Mouse (Mus musculus): ENCODE data around the gene Tgm4. TPM values are rescaled to one million over a fixed set of nuclear protein-coding genes. Genes with fewer than 3 reads are reported as not detected.

Gene Tgm4
- polyA plus RNA-seq, 1 experiment from 2014 or later, result 0.44 TPM

DNA sequence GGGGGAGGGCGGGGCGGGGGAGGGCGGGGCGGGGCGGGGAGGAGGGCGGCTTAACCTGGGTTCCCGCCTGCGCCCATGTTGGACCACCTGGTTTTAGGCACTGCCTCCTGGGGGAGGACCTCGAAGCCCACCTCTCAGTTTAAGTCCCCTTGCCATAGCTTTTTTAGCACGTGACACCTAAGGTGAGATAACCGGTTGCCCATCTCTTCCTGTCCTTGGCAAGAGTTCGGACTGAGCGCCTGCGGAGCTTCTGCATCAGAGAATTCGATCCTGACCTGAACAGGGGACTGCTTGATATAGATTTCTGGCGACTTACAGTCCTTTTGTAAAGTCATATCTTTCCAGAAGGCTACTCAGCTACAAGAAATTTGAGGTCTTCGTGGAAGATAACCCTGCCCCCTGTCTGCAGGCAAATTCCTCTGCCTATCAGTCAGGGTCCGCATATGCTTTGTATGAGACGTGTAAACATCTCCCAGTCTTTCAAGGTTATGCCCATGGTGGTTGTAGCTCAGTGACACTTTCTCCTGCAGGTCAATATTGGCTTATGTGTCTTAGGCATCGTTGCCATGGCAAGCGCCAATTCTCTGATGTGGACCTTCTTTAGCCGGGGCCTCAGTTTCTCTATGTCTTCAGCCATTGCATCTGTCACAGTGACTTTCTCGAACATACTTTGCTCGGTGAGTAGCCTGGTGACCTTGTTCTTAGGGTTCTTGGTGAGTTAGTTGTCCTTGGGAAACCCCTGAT lies 12.7 kb upstream of the Tgm4 start:
- 32% methylated on average over 18 of the region's 24 CpGs for WGBS
- H3K36me3 ChIP-seq (ENCODE audit: control insufficient read depth, insufficient read depth, low read length), result no peaks in the 10 kb centered on the region
- no peaks in the 10 kb centered on the region for H3K27me3 ChIP-seq (ENCODE audit: control insufficient read depth, insufficient read depth, low read length)
- TF ChIP-seq EP300 (optimal IDR thresholded peaks at IDR 0.05), result no peak
- TF ChIP-seq CTCF (IDR thresholded peaks at IDR 0.05; ENCODE audit: low read depth), result peak; percentile 23; the same call in 1 of the 2 replicates
- H3K4me2 ChIP-seq (replicated peaks; ENCODE audit: low read depth), result peak overlapping the region; percentile 63
- no peak overlapping the region for H3K9ac ChIP-seq (ENCODE audit: low read length)
- ATAC-seq (ENCODE audit: low FRiP score, low TSS enrichment) (no peak; the same call in 1 of the 2 replicates), DNase-seq (ENCODE audit: low spot score) (no peak)
- H3K27ac ChIP-seq (replicated peaks), result no peak overlapping the region
- no peaks in the 10 kb centered on the region for H3K9me3 ChIP-seq (ENCODE audit: control insufficient read depth, low read length)
- H3K4me1 ChIP-seq (replicated peaks; ENCODE audit: control insufficient read depth, insufficient read depth), result no peaks in the 10 kb centered on the region; the same call in 1 of the 2 replicates
- peak overlapping the region; percentile 68 for H3K4me3 ChIP-seq (ENCODE audit: low read depth, low read length)

DNA sequence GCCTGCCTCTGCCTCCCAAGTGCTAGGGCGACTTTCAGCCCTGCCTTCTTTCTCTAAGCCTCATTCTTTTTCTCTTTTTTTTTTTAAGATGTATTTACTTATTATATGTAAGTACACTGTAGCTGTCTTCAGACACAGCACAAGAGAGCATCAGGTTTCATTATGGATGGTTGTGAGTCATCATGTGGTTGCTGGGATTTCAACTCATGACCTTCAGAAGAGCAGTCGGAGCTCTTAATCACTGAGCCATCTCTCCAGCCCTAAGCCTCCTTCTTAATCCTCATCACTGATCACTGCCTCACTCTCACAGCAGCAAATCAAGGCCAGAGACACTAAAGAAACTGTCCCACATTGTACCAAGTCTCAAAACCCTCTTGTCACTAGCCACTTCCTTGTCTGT lies 10.3 kb upstream of the Tgm4 start:
- Histone ChIP-seq H3K9me3 (ENCODE audit: control insufficient read depth, low read length) (no peaks in the 10 kb centered on the region), H3K4me1 (replicated peaks; ENCODE audit: control insufficient read depth, insufficient read depth) (no peaks in the 10 kb centered on the region; the same call in 1 of the 2 replicates), H3K27me3 (ENCODE audit: control insufficient read depth, insufficient read depth, low read length) (no peaks in the 10 kb centered on the region), H3K4me3 (ENCODE audit: low read depth, low read length) (no peak overlapping the region), H3K9ac (ENCODE audit: low read length) (no peak overlapping the region), H3K4me2 (replicated peaks; ENCODE audit: low read depth) (no peak overlapping the region), H3K36me3 (ENCODE audit: control insufficient read depth, insufficient read depth, low read length) (no peaks in the 10 kb centered on the region), H3K27ac (replicated peaks) (no peak overlapping the region)
- ATAC-seq (ENCODE audit: low FRiP score, low TSS enrichment) (no peak), DNase-seq (ENCODE audit: low spot score) (no peak)
- TF ChIP-seq EP300 (optimal IDR thresholded peaks at IDR 0.05), result no peak
- 74% methylated on average over 2 of the region's 2 CpGs for WGBS

DNA sequence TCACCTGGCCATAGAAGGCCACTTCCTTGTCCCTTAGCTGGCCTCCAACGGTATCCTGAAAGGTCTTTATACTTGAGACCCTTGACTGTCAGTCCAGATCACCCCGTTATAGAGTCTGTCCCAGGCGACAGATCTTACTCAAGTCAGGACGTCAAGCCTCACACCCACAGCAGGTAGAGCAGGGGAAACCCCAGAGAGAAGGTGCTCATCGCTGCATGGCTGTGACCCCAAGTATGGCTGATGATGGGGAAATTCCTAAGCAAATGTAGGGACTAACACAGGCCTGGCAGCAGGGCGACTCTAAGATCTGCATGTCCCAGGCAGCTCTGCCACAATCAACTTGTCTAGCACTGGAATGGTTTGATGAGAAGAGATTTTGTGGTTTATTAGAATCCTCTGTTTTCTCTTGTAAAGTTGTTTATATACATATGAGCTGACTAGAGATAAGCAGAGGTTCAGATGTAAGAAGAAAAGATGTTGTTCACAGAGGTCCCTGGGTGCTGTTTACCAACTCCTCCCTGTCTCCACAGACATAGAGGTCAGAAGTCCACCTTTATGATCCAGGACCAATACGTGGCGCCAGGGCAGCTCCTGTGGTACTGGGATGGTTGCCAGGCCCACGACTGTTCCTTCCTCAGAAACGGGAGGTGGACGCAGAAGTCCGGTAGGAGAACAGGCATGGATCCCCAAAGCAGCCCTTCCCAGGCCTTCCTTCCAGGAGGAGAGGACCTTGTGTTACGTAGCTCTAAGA lies 2.9 kb upstream of the Tgm4 start:
- ATAC-seq (ENCODE audit: low FRiP score, low TSS enrichment) (0 out of 2 replicates have a peak, but pooled peaks have one; percentile 51), DNase-seq (ENCODE audit: low spot score) (peak; percentile 33)
- H3K27ac ChIP-seq (replicated peaks), result no peak overlapping the region
- 63% methylated on average over 13 of the region's 13 CpGs for WGBS
- TF ChIP-seq CTCF (IDR thresholded peaks at IDR 0.05; ENCODE audit: low read depth), result no peak
- TF ChIP-seq EP300 (optimal IDR thresholded peaks at IDR 0.05), result no peak
- no peaks in the 10 kb centered on the region for H3K27me3 ChIP-seq (ENCODE audit: control insufficient read depth, insufficient read depth, low read length)
- no peak overlapping the region for H3K4me2 ChIP-seq (replicated peaks; ENCODE audit: low read depth)
- H3K4me3 ChIP-seq (ENCODE audit: low read depth, low read length), result no peak overlapping the region
- H3K4me1 ChIP-seq (replicated peaks; ENCODE audit: control insufficient read depth, insufficient read depth), result no peaks in the 10 kb centered on the region
- no peaks in the 10 kb centered on the region for H3K9me3 ChIP-seq (ENCODE audit: control insufficient read depth, low read length)
- no peaks in the 10 kb centered on the region for H3K36me3 ChIP-seq (ENCODE audit: control insufficient read depth, insufficient read depth, low read length)
- no peak overlapping the region for H3K9ac ChIP-seq (ENCODE audit: low read length)

DNA sequence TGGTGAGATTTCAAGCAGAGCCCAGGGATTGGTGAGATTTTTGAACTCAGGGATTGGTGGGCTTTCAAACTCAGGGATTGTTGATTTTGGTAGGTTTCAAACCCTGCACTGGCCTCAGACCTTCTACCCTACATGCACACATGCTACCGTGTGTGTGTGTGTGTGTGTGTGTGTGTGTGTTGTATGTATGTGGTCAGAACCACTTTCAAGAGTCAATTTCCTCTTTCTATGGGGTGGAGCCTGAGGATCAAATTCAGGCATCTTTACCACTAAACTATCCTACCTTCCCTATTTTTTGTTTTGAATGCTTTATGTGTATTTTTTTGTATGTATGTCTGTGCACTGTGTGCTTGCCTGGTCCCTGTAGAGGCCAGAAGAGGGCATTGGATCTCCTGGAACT lies 13.1 kb downstream of the Tgm4 start:
- Histone ChIP-seq H3K4me2 (replicated peaks; ENCODE audit: low read depth) (no peak overlapping the region), H3K9me3 (ENCODE audit: control insufficient read depth, low read length) (no peaks in the 10 kb centered on the region), H3K36me3 (ENCODE audit: control insufficient read depth, insufficient read depth, low read length) (no peaks in the 10 kb centered on the region), H3K4me3 (ENCODE audit: low read depth, low read length) (no peak overlapping the region), H3K27ac (replicated peaks) (no peak overlapping the region), H3K4me1 (replicated peaks; ENCODE audit: control insufficient read depth, insufficient read depth) (no peaks in the 10 kb centered on the region), H3K9ac (ENCODE audit: low read length) (no peak overlapping the region), H3K27me3 (ENCODE audit: control insufficient read depth, insufficient read depth, low read length) (no peaks in the 10 kb centered on the region)
- 92% methylated on average over 1 of the region's 1 CpGs for WGBS
- ATAC-seq (ENCODE audit: low FRiP score, low TSS enrichment) (no peak), DNase-seq (ENCODE audit: low spot score) (no peak)
- TF ChIP-seq CTCF (IDR thresholded peaks at IDR 0.05; ENCODE audit: low read depth), result no peak
- TF ChIP-seq EP300 (optimal IDR thresholded peaks at IDR 0.05), result no peak

DNA sequence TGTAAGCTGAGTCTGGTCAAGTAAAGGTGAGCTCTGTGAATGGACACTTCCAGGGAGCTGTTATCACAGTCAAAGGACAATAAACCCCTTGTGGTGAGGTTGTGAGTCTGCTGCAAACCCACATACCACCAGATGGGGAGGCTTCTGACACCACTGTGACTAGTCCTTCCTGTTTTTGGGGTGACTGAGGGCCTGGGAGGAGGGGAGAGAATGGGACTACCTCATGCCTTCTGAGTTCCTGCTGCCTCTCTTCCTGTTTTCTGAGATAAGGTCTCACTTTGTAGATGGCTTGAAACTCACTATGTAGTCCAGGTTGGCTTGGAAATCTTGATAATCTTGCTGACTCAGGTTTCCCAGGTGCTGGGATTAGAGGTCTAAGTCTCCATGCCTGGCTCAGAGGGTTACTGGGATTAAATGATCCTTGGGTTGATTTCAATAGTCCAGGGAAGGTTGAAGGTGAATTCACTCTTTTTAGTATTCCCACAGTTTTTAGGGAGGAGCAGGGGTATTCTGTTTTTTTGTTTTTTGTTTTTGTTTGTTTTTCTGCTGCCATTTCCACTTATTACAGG lies 24.3 kb downstream of the Tgm4 start:
- no peak overlapping the region for H3K4me2 ChIP-seq (replicated peaks; ENCODE audit: low read depth)
- H3K9ac ChIP-seq (ENCODE audit: low read length), result no peak overlapping the region
- TF ChIP-seq CTCF (IDR thresholded peaks at IDR 0.05; ENCODE audit: low read depth), result no peak
- no peak for TF ChIP-seq EP300 (optimal IDR thresholded peaks at IDR 0.05)
- no peak overlapping the region for H3K4me3 ChIP-seq (ENCODE audit: low read depth, low read length)
- no peak for ATAC-seq (ENCODE audit: low FRiP score, low TSS enrichment)
- no peaks in the 10 kb centered on the region for H3K4me1 ChIP-seq (replicated peaks; ENCODE audit: control insufficient read depth, insufficient read depth)
- no peak for DNase-seq (ENCODE audit: low spot score)
- H3K9me3 ChIP-seq (ENCODE audit: control insufficient read depth, low read length), result no peaks in the 10 kb centered on the region
- H3K36me3 ChIP-seq (ENCODE audit: control insufficient read depth, insufficient read depth, low read length), result no peaks in the 10 kb centered on the region
- H3K27ac ChIP-seq (replicated peaks), result no peak overlapping the region
- H3K27me3 ChIP-seq (ENCODE audit: control insufficient read depth, insufficient read depth, low read length), result no peaks in the 10 kb centered on the region

DNA sequence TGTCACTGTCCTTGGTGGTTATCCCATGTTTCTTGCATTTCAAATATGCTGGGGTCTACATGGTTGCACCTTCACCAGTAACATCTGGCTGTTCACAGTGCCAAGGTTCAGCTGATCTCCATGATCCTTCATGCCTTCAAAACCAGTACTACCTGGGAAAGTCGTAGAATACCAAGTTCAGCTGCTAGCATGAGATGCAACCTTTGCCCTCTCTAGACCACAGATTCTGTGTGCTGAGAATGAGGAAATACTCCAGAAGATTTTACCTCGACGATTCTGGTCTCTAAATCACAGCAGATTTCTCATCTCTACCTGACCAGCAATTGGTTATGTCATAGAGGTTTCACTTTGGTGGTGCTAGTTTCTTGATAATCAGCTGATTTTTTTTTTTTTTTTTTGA lies 25.6 kb downstream of the Tgm4 start:
- WGBS, result 75% methylated on average over 3 of the region's 3 CpGs
- Histone ChIP-seq H3K27me3 (ENCODE audit: control insufficient read depth, insufficient read depth, low read length) (no peaks in the 10 kb centered on the region), H3K4me3 (ENCODE audit: low read depth, low read length) (no peak overlapping the region), H3K4me2 (replicated peaks; ENCODE audit: low read depth) (no peak overlapping the region), H3K9me3 (ENCODE audit: control insufficient read depth, low read length) (no peaks in the 10 kb centered on the region), H3K9ac (ENCODE audit: low read length) (no peak overlapping the region), H3K27ac (replicated peaks) (no peak overlapping the region), H3K36me3 (ENCODE audit: control insufficient read depth, insufficient read depth, low read length) (no peaks in the 10 kb centered on the region), H3K4me1 (replicated peaks; ENCODE audit: control insufficient read depth, insufficient read depth) (no peaks in the 10 kb centered on the region)
- DNase-seq (ENCODE audit: low spot score), result no peak
- TF ChIP-seq EP300 (optimal IDR thresholded peaks at IDR 0.05) (no peak), CTCF (IDR thresholded peaks at IDR 0.05; ENCODE audit: low read depth) (no peak)
- no peak for ATAC-seq (ENCODE audit: low FRiP score, low TSS enrichment)
